Mouse (Mus musculus) T-helper 17 cell (primary cell): ENCODE results near the gene Mapkapk2.

ENCODE experiments used
- in situ Hi-C, 2 experiments: fragments of 300-600 bp; cut with MboI, MseI; formaldehyde crosslinking; loops; 1 replicate in 1 of 2; 2 replicates in 1 of 2; pipeline ENCODE4 v1.15.1; 2025; ENCODE audit warnings: high pct_unique_total_duplicates in 2 of 2

Mapkapk2 gene

DNA sequence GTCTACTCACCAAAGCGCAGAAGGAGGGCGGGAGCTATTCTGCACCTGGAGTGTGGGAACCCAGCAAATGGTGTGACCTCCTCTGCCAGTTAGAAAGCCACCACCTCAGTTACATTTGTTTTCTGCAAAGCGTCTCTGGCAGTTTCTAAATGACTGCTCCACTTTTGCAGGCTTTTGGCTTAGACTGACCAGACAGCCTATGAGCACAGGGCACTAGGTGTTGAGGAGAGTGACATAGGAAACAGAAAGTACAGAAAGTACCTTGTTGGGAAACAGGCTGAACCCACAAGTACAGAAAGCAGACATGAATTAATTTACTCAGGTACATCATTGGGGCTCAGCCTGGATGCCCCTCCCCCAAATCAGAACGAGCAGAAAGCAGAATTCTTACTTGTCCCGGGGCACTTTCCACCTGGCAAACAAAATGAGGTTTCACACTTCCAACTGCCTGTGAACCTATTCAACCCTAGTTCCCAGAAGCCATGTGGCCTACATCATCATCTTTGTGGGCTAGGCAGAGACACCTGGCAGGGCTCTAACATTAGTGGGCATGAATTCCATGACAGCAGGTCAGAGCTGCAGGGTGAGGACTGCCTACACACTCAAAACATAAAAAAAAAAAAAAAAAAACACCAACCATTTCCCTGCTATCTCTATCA is 74.9 kb downstream of the Mapkapk2 start:
- in situ Hi-C loops: no loop called here

DNA sequence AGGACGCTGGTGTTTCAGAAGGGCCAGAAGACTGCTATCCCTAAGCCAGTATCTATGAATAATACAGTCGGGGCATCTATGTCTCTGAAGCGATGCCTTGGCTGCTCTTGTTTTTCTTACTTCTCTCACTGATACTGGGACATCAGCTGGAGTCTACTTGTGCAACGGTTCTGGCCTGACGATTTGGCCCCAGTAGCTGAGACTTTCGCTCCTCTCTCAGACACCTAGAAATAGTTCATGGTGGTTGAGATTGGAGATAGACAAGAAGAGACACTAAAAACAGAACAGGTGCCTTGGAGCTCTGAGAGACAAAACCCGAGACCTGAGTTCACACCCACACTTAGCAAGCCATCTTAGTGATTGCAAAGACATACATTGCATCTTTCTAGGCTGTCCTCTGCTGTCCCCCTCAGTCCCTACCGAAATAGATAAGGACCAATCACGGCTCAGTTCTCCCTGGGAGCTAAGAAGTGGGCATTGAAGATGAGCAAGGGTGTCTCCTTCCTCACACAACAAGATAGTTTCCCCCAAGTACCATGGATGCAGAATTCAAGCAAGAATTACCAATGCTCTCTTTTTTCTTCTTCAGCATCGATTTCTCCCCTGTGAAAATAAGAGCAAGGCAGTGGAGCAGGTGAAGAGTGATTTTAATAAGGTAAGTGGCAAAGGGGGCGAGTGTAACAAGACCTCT is 75.6 kb downstream of the Mapkapk2 start:
- in situ Hi-C loops: no loop called here

DNA sequence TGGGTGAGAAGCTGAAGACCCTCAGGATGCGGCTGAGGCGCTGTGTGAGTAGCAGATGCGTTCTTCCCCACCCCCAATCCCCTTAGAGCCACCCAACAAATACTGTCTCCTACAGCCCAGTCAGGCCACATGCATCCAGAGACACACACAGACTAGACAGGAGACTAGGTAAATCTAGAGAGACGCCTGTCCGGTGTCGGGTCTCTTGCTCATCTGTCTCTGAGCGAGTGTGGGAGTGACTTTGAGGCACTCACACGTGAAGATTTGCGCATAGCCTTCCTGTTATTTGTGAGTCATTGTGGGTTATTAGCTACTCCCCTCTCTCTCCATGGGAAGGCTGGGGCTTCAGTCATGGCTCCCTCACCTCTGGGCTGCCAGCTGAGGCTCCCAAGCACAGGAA is 76.2 kb downstream of the Mapkapk2 start:
- in situ Hi-C loops: no loop called here

DNA sequence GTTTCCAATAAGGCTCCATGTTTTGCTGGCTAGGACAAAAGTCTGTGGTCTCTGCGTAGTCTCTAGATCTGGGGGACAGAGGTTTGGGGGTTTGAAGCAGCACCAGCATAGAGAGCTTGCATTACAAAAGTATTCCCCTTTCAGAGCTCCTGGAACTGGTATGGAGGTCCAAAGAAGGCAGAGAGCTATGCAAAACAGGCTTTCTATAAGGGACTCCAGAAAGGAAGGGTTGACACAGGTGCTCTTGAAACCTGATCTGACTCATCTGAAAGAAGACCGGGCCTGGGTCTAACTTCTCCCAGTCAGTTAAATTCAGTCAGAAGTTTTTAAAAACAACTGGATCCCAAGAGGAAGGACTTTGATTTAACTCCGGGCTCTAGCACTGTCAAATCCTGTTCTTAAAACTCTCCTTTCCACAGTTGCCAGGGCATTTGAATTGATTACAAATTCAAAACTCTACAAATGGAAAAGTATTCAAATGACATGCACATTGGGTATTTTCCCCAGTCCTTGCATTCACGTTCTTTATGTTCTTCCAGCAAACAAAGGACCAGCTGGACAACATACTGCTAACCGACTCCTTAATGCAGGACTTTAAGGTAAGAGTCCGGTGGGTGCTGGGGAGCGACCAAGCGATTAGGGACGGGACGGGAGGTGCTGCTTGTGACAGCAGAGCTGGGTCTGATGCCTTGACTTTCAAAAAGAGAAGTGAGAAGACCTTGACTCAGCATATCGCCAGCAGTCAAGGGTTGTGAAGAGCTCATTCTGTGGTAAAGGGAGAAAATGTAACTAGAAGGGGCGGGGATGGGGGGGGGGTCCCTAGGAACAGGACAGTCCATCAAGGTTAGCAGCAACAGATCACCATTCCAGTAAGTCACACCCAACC is 77.0 kb downstream of the Mapkapk2 start:
- in situ Hi-C loops: no loop called here

DNA sequence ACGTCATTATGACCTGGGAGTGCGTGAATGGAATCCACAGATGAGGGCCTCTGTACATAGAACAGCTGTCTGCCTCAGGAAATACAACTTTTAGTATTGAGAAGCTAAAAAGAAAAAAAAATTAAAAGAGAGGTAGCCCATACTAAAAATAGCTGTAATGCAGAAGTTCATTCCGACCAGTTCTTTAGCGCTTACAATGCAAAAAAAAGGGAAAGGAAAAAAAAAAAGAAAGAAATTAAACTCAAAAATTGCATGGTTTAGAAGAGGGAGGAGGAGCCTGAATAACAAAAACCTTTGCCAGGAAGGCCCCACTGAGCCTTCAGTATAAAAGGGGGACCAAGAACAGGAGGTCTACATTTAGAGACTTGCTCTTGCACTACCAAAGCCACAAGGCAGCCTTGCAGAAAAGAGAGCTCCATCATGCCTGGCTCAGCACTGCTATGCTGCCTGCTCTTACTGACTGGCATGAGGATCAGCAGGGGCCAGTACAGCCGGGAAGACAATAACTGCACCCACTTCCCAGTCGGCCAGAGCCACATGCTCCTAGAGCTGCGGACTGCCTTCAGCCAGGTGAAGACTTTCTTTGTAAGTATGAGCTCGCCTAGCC is 78.0 kb downstream of the Mapkapk2 start, which contains the start of gene Il10:
Gene Il10 (plus strand): TSS at position 354 of the 607 bp plus-strand sequence.
- in situ Hi-C loops: loop anchor here in 1 of 2 experiments (5.0 kb wide), 1 partner anchor 703 kb away; no protein-coding TSS in a partner anchor

DNA sequence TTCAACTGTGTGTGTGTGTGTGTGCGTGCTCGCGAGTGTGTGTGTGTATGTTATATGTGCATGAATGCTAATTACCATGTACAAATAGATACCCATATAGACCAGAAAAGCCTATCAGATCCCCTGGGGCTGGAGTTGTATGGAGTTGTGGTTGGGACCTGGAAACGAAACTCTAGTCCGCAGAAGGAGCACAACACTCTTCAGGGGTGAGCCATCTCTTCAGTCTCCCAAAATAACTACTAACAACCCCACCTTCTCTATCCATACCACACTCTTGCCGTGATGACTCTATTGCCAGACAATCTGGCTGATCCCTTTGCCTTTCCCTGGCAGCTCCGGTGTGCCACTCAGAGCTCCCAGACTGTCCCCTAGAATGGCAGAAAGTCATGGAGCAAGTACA is 81.7 kb downstream of the Mapkapk2 start:
- in situ Hi-C loops: loop anchor here in 1 of 2 experiments (5.0 kb wide), 1 partner anchor 706 kb away; no protein-coding TSS in a partner anchor

DNA sequence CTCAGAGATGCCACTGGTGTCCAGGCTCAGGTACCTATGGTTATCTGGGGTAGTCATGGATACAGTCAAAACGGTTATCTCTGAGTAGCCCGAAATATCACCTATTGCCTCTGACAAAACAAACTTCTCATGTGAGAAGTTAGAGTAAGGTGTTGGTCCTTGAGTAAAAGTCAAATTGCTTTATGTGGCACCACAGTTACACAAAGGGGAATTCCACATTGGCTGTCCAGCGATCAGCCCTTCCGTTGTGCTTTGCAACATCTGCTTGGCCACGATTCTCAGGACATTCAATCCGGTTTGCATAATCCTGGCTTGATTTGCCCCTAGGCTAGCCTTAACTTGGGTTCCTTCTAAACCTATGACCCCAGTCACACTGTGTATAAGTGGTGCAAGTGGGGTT is 82.3 kb downstream of the Mapkapk2 start:
- in situ Hi-C loops: loop anchor here in 1 of 2 experiments (5.0 kb wide), 1 partner anchor 707 kb away; no protein-coding TSS in a partner anchor

DNA sequence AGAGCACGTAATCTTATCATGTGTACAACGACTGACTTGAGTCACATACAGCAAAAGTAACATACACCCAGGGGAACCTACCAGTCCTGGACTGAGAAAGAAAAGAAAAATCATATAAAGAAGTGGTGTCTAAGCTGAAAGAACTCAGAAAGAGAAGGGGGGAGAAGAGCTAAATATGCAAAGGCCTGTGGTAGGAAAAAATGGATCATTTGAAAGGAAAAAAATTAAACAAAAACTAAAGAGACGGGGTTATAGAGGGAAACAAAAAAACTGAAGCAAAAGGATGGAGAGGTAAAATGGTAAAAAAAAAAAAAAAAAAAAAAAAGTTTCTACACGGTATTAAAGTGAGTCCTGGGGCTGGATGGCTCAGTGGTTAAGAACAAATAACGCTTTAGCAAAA is 83.7 kb downstream of the Mapkapk2 start:
- in situ Hi-C loops: no loop called here

DNA sequence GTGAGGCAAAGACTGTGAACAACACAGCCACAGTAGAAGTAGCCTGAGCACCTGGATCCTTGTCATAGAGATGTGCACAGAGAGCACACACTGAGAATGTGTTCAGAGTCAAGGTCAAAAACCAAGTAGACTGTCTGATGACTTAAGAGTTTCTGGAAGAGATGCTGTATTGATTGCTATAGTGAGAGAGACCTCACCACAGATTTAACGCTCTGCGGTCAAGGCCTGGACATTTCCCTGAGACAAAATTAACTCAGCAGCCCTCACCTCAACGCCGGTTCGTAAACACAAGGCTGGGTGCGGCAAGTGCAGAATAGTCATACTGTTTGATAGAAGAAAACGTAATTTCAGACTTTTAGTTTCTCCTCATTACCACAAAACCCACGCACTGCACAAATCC is 85.1 kb downstream of the Mapkapk2 start:
- in situ Hi-C loops: no loop called here

DNA sequence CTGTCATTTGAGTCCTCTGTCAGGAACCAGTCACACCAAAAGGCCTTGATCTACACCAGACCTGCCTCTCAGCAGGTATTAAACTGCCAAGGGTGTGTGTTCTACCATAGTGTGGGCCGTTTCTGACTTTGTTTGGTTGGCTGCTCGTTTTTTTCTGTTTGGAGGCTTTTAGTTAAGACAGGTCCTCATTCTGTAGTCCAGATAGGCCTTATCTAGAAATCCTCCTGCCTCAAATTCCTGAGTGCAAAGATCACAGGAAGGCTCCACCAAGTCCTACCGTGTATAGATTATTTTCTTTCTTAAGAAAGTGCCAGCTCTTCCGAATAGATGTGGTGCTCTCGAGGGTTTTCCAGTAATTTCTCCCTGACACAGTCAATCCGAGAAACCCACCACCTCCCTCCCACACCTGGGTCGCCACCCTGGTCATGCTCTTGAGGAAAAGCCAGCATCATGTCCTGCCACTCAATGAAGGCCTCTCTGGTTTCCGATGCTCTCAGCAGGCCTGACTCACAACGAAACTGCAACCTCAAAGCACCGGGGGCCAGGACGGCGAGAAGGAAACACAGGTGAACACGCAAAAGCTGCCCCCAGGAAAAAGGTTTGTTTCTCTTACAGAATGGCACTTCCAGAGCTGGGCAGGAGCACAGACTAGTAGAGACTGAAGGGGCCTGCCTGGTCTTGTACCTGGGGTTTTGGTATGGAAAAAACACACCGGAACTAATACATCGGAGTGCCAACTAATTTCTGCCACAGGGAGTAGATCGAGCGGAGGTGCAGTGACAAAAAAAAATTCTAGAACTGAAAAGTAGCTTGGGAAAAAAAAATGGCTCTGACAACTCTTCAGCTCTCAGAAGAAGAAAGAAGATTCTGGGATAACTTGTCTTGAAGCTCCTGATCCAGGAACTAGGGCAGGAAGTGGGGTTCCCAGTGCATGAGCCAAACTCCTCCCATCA is 87.1 kb downstream of the Mapkapk2 start:
- in situ Hi-C loops: no loop called here

DNA sequence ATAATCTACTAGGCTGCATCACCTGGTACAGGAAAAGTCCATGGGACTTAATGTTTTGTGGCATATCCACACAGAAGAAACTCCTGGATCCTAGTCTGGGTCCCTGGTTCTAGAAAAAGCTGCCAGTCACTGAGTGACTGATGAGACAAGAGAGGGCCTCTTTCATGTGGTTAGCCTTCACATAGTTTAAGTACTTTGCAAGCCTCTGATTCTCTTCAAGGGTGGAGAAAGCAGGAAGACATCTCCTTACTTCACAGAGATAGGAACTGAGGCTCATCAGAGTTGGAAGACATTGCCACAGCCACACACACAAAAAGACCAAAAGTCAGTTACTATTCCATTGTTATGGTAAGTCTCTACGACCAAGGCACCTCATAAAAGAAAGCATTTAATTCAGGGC is 91.6 kb downstream of the Mapkapk2 start:
- in situ Hi-C loops: no loop called here
